Mouse (Mus musculus) cerebellum, adult 18-20 months (tissue): ENCODE measurements around the gene Lrig1.

Experiments used
- DNase-seq, 2 experiments: peaks; one replicate each; pipeline ENCODE4 v3.0.0; 2021

The Lrig1 gene

GRCm38 (mm10) chr6:94697423-94697822 lies 2.5 kb downstream of the Lrig1 start:
- DNase-seq, result no peak

- no peak for DNase-seq
Observed at GRCm38 (mm10) chr6:94696182-94697080, 3.5 kb downstream of the Lrig1 start.

GRCm38 (mm10) chr6:94695121-94695930 lies 4.6 kb downstream of the Lrig1 start:
- DNase-seq, result no peak

GRCm38 (mm10) chr6:94694481-94694880 lies 5.5 kb downstream of the Lrig1 start:
- DNase-seq, result no peak

GRCm38 (mm10) chr6:94693091-94693490 lies 6.9 kb downstream of the Lrig1 start:
- DNase-seq, result no peak

- peak in 1 of 2 experiments; percentile 6 for DNase-seq
Observed at GRCm38 (mm10) chr6:94692003-94692402, 8.0 kb downstream of the Lrig1 start.

GRCm38 (mm10) chr6:94690247-94690646 lies 9.7 kb downstream of the Lrig1 start:
- DNase-seq, result peak in 1 of 2 experiments; percentile 4

GRCm38 (mm10) chr6:94688722-94689121 lies 11.2 kb downstream of the Lrig1 start:
- DNase-seq, result peak in 1 of 2 experiments; percentile 11

- DNase-seq, result peak in 1 of 2 experiments; percentile 23
Observed at GRCm38 (mm10) chr6:94686048-94686447, 13.9 kb downstream of the Lrig1 start.

- DNase-seq, result peak; percentile 68 to 75
Observed at GRCm38 (mm10) chr6:94685611-94686010, 14.3 kb downstream of the Lrig1 start.

GRCm38 (mm10) chr6:94684844-94685557 lies 15.0 kb downstream of the Lrig1 start:
- DNase-seq, result peak; percentile 48 to 62

- DNase-seq, result peak in 1 of 2 experiments; percentile 49
Observed at GRCm38 (mm10) chr6:94683701-94684100, 16.3 kb downstream of the Lrig1 start.

- no peak for DNase-seq
Observed at GRCm38 (mm10) chr6:94682270-94682618, 17.7 kb downstream of the Lrig1 start.

GRCm38 (mm10) chr6:94681446-94682269 lies 18.3 kb downstream of the Lrig1 start:
- DNase-seq, result peak in 1 of 2 experiments; percentile 44

- DNase-seq, result no peak
Observed at GRCm38 (mm10) chr6:94680760-94681445, 19.1 kb downstream of the Lrig1 start.

- no peak for DNase-seq
Observed at GRCm38 (mm10) chr6:94679249-94679648, 20.7 kb downstream of the Lrig1 start.

GRCm38 (mm10) chr6:94678377-94679164 lies 21.4 kb downstream of the Lrig1 start:
- DNase-seq, result no peak

GRCm38 (mm10) chr6:94677448-94677847 lies 22.5 kb downstream of the Lrig1 start:
- no peak for DNase-seq

- no peak for DNase-seq
Observed at GRCm38 (mm10) chr6:94676840-94677239, 23.1 kb downstream of the Lrig1 start.

- DNase-seq, result no peak
Observed at GRCm38 (mm10) chr6:94676300-94676699, 23.7 kb downstream of the Lrig1 start.

- no peak for DNase-seq
Observed at GRCm38 (mm10) chr6:94672426-94672825, 27.5 kb downstream of the Lrig1 start.
